Mouse (Mus musculus): Measurements from ENCODE around the gene Sf3a1. TPM values are rescaled to one million over a fixed set of nuclear protein-coding genes. Genes with fewer than 3 reads are reported as not detected.
"Not testable (repeated sequence)": the region's sequence is repeated elsewhere in the genome, so short reads cannot be mapped to it uniquely, and the experiment has no call there.

The Sf3a1 gene
- polyA plus RNA-seq, 1 experiment from 2014 or later = 45.2 TPM

- ChIA-PET POLR2A (interaction anchor here (1.0 to 1.8 kb wide), 3 partner anchors 12 to 21 kb away, joined by 3 to 7 read pairs (median 6); no protein-coding TSS in a partner anchor), CTCF (interaction anchor here (0.6 to 2.0 kb wide), 12 partner anchors 9 to 140 kb away, joined by 3 to 10 read pairs (median 4); partner anchors contain the start of gene Rnf215)
- peak; percentile 45 for ATAC-seq
- no peak for TF ChIP-seq CTCF (IDR thresholded peaks at IDR 0.05)
- no peaks in the 10 kb centered on the region for H3K27me3 ChIP-seq
- in situ Hi-C loops (cut with MboI; ENCODE audit: low pct_unique_long_range_greater_than_20kb) = no loop called here
- DNase-seq (ENCODE audit: low read depth, low spot score) = no peak
These were observed 41.8 kb upstream of the Sf3a1 start for GRCm38 (mm10) chr11:4118081-4118921.

- no peak for TF ChIP-seq CTCF (IDR thresholded peaks at IDR 0.05)
- in situ Hi-C loops (cut with MboI; ENCODE audit: low pct_unique_long_range_greater_than_20kb) = no loop called here
- H3K27me3 ChIP-seq = no peaks in the 10 kb centered on the region
- CTCF ChIA-PET = interaction anchor here (1.7 to 2.0 kb wide), 4 partner anchors 15 to 100 kb away, joined by 6 to 10 read pairs (median 8); partner anchors contain the start of gene Rnf215
- ATAC-seq (no peak), DNase-seq (ENCODE audit: low read depth, low spot score) (no peak)
- POLR2A ChIA-PET = no interaction called here
These were observed 40.5 kb upstream of the Sf3a1 start for GRCm38 (mm10) chr11:4119635-4120034.

GRCm38 (mm10) chr11:4121691-4122090 lies 38.5 kb upstream of the Sf3a1 start:
- ChIA-PET CTCF (interaction anchor here (1.3 kb wide), 1 partner anchor 41 kb away, joined by 3 read pairs; no protein-coding TSS in a partner anchor), POLR2A (no interaction called here)
- no peak for TF ChIP-seq CTCF (IDR thresholded peaks at IDR 0.05)
- ATAC-seq = no peak
- DNase-seq (ENCODE audit: low read depth, low spot score) = no peak
- H3K27me3 ChIP-seq = no peaks in the 10 kb centered on the region
- in situ Hi-C loops (cut with MboI; ENCODE audit: low pct_unique_long_range_greater_than_20kb) = no loop called here

DNA sequence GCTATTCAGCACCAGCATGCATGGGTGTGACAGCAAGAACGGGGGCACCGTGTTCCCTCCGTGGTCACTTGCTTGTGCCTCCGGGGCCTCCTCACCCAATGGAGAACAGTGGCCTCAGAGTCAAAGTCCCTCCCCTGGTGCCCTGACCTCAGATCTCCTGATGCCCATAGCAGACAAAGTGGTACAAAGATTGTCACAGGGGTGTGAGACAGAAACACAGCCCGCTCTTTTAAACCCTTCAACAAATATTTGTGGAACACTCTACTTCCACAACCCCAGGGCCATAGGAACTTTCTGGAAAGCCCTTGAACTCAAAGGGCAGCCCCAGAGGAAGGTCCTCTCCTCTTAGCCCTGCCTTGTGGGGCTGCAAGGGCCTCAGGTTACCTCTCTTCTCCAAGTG lies 37.9 kb upstream of the Sf3a1 start:
- in situ Hi-C loops (cut with MboI; ENCODE audit: low pct_unique_long_range_greater_than_20kb) = no loop called here
- ChIA-PET CTCF (interaction anchor here (1.4 kb wide), 1 partner anchor 39 kb away, joined by 3 read pairs; no protein-coding TSS in a partner anchor), POLR2A (no interaction called here)
- TF ChIP-seq CTCF (IDR thresholded peaks at IDR 0.05) = no peak
- H3K27me3 ChIP-seq = no peaks in the 10 kb centered on the region
- DNase-seq (ENCODE audit: low read depth, low spot score) (no peak), ATAC-seq (no peak)

DNA sequence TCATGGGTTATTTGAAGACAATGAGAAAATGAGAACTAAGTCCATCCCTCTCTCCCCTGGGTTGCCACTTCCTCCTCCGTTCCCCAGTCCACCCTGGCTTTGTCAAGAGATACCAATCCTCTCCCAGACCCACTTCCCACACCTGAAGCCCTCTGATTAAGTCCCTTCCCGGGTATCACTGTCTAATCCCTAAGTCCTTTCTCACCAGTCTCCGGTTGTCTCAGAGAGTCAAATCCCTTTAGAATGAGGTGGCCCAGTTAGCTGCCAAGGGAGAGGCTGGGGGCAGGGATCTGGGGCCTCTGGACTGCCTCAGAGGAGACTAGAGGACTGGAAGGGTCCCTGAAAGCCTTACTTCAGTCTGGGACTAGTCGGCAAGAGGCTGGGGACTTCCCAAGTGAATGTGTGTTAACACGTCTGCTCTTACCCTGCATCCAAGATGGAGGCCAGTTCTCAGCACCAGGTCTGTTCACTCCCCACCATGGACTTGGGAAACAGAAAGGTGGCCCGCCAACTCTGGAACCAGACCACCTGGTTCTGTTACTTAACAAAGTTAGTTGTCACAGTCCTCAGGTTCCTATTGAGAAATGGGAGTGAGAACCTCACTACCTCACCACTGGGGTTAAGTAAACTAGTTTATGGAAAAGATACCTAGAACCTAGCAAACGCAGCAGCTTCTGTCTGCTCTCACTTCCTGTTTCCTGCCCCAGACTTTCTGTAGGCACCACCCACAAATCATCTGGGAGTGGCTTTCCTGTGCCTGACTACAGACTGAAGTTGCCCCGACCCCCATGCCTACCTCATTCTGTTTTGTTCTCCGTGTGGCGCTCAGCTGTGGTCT lies 37.2 kb upstream of the Sf3a1 start, which contains the start of gene Sec14l2:
Gene Sec14l2, minus strand, starts transcription at position 674 of the 838 bp plus-strand sequence.
- H3K27me3 ChIP-seq = no peaks in the 10 kb centered on the region
- CTCF ChIA-PET = interaction anchor here (1.3 to 1.4 kb wide), 2 partner anchors 11 to 40 kb away, joined by 3 read pairs; no protein-coding TSS in a partner anchor
- POLR2A ChIA-PET = no interaction called here
- ATAC-seq (no peak), DNase-seq (ENCODE audit: low read depth, low spot score) (no peak)
- in situ Hi-C loops (cut with MboI; ENCODE audit: low pct_unique_long_range_greater_than_20kb) = no loop called here
- TF ChIP-seq CTCF (IDR thresholded peaks at IDR 0.05) = no peak

DNA sequence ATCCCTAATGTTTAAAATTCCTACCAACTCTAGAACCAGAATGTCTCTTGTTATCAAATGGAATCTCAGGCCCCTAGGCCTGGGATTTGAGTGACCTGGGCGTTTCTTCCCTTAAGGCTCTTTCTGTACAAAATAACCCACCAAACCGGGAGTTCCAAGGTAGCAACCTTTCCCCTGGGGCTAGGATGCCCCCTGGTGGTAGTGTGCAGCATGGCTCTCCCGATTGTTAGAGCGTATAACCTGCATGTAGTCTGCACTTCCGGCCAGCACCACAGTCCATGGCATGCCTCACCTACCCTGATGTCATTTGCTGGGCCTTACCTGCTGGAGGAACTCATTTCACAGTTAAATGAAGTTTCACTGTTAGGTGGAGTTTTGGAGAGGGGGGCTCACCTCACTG lies 36.2 kb upstream of the Sf3a1 start:
- no peaks in the 10 kb centered on the region for H3K27me3 ChIP-seq
- in situ Hi-C loops (cut with MboI; ENCODE audit: low pct_unique_long_range_greater_than_20kb) = no loop called here
- ChIA-PET POLR2A (no interaction called here), CTCF (interaction anchor here (1.3 kb wide), 1 partner anchor 10 kb away, joined by 3 read pairs; no protein-coding TSS in a partner anchor)
- DNase-seq (ENCODE audit: low read depth, low spot score) = no peak
- no peak for TF ChIP-seq CTCF (IDR thresholded peaks at IDR 0.05)
- ATAC-seq = no peak

DNA sequence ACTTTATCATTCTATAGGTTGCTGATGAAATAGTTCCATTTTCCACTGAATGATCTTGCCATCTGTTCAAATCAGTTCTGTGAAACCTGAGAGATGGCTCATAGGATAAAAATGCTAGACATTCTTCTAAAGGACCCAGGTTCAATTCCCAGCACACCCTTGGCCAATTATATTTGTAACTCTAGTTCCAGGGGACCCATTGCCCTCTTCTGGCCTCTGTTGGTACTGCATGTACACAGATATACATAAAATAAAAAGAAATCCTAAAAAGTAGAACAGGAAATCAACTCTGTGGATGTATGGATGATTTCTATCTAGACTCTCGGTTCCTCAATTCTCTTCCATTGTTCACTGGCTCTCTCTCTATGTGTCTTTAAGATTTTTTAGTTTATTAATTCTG lies 33.1 kb upstream of the Sf3a1 start:
- POLR2A ChIA-PET = no interaction called here
- CTCF ChIA-PET = no interaction called here
- TF ChIP-seq CTCF (IDR thresholded peaks at IDR 0.05) = peak; percentile 43
- DNase-seq (ENCODE audit: low read depth, low spot score) = no peak
- in situ Hi-C loops (cut with MboI; ENCODE audit: low pct_unique_long_range_greater_than_20kb) = no loop called here
- no peak for ATAC-seq
- H3K27me3 ChIP-seq = peaks cover 4% of the 10 kb centered on the region

GRCm38 (mm10) chr11:4128461-4128860 lies 31.7 kb upstream of the Sf3a1 start:
- DNase-seq (ENCODE audit: low read depth, low spot score); ATAC-seq; POLR2A ChIA-PET; in situ Hi-C loops (cut with MboI; ENCODE audit: low pct_unique_long_range_greater_than_20kb); H3K27me3 ChIP-seq; CTCF ChIA-PET: not testable (repeated sequence)

GRCm38 (mm10) chr11:4133450-4133849 lies 26.7 kb upstream of the Sf3a1 start:
- peaks cover 4% of the 10 kb centered on the region for H3K27me3 ChIP-seq
- no peak for ATAC-seq
- TF ChIP-seq CTCF (IDR thresholded peaks at IDR 0.05) = peak; percentile 73
- in situ Hi-C loops (cut with MboI; ENCODE audit: low pct_unique_long_range_greater_than_20kb) = loop anchor here (10.0 kb wide), 1 partner anchor 301 kb away; no protein-coding TSS in a partner anchor
- ChIA-PET POLR2A (no interaction called here), CTCF (interaction anchor here (1.2 to 2.4 kb wide), 6 partner anchors 8 to 86 kb away, joined by 3 to 22 read pairs (median 10); partner anchors contain the start of gene Sec14l2)
- no peak for DNase-seq (ENCODE audit: low read depth, low spot score)

DNA sequence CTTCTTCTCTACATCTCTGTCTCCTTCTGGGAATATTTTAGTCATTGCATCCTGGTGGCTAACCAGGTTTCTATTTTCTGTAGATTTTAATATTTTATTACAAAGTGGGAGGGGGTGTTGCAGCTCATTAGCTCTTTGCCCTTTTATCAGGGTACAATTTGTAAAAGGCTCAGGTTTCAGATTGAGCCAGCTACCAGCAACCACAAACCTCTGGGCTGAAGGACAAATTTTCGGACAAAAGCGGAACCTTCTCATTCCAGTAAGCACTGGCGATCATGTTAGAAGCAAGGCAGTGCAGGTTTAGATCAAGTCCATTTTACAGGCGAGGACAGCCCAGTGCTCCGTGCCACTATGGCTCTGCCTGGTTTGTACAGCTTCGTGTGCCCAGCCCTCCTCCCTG lies 25.8 kb upstream of the Sf3a1 start:
- no peak for TF ChIP-seq CTCF (IDR thresholded peaks at IDR 0.05)
- no peak for ATAC-seq
- CTCF ChIA-PET = interaction anchor here (0.7 to 2.4 kb wide), 14 partner anchors 9 to 316 kb away, joined by 3 to 22 read pairs (median 6); partner anchors contain the start of gene Sec14l2
- no peak for DNase-seq (ENCODE audit: low read depth, low spot score)
- H3K27me3 ChIP-seq = peaks cover 4% of the 10 kb centered on the region
- POLR2A ChIA-PET = interaction anchor here (0.9 to 1.2 kb wide), 2 partner anchors 17 to 85 kb away, joined by 3 to 4 read pairs; no protein-coding TSS in a partner anchor
- in situ Hi-C loops (cut with MboI; ENCODE audit: low pct_unique_long_range_greater_than_20kb) = loop anchor here (10.0 kb wide), 1 partner anchor 300 kb away; no protein-coding TSS in a partner anchor
